Mouse (Mus musculus): ENCODE data around the gene Agbl3.

GRCm38 (mm10) chr6:34868507-34869217 lies 88.4 kb downstream of the Agbl3 start:
- TF ChIP-seq CTCF (conservative IDR thresholded peaks at IDR 0.05; ENCODE audit: insufficient read depth, insufficient read length, low read depth, low read length) (no peak), POLR2A (IDR thresholded peaks at IDR 0.05; ENCODE audit: low read depth, low read length) (no peak)
